Mouse (Mus musculus) thymus, adult 2 months (tissue): ENCODE measurements around the gene Lrrc4c.

Source experiments
- CTCF ChIP-seq: fragments of 200-500 bp; IDR thresholded peaks from 2 replicates; pipeline ENCODE4 v1.5.1; 2012; ENCODE audit warnings: mild to moderate bottlenecking, control low read depth, low read length, moderate library complexity, borderline replicate concordance; ENCODE audit not compliant: control insufficient read depth, poor library complexity, insufficient read depth; ENCODE audit errors: extremely low read depth
- POLR2A ChIP-seq: fragments of 200-500 bp; IDR thresholded peaks from 2 replicates; pipeline ENCODE4 v1.6.1; 2012; ENCODE audit warnings: mild to moderate bottlenecking, low read length, control low read depth, moderate library complexity; ENCODE audit not compliant: control insufficient read depth, poor library complexity, insufficient read depth; ENCODE audit errors: extremely low read depth

DNA sequence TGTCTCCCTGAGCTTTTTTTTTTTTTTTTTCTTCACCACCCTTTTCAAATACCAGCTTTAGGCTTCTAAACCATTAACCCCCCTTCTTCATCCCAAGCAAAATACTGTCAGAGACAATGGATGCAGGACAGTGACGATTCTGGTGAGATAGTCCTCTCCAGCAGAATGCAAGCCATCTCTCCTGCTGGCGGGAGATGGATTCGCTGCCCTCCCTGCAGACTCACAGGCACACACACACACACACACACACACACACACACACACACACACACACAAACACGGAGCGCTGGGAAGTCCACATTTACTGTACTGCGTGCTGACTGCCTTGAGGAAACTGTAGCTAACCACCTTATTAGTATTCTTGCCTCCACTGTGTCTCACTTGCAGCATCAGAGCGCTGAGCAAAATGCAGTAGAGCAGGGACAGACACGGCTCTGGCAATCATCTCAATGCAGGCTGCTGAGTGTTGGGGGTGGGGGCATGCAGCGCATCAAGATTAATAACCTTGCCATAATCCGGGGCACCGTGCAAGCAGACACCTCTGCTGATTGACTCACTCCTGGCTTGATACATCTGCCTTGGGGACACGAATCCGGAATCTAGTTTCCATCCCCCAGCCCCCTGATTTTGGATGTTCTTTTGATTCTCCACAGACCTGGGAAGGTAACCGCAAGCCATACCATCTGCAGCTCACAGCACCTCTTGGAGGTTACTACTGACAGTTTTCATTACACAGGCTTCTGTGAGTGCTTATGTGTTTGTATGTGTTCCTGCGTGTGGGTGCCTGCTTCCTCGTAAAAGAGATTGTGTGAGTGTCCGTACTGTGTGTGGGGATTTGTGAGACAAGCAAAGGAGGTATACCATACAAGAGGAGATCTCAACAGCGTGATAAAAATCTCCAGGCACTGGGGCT is at the start of gene Lrrc4c:
- TF ChIP-seq CTCF (no peak), POLR2A (no peak)
